Mouse (Mus musculus): ENCODE measurements around the gene Xrcc2. TPM values are rescaled to one million over a fixed set of nuclear protein-coding genes. Genes with fewer than 3 reads are reported as not detected.
"Not testable (repeated sequence)": the region's sequence is repeated elsewhere in the genome, so short reads cannot be mapped to it uniquely, and the experiment has no call there.

Gene Xrcc2
- total RNA-seq (2021) = 1 to 10 TPM; 5.1 to 7.5 TPM
- long read RNA-seq, experiment 1, partial matches to known transcripts = 1 of 3 reads
- long read RNA-seq, experiment 1, other reads (novel, unspliced or antisense) = 0 of 3 reads
- long read RNA-seq, experiment 2, transcript Xrcc2-201 (3 exons, 3,247 nt) = major isoform, 7 of 8 reads
- long read RNA-seq, experiment 2, partial matches to known transcripts = 0 of 8 reads
- long read RNA-seq, experiment 2, other reads (novel, unspliced or antisense) = 1 of 8 reads

GRCm38 (mm10) chr5:25705567-25706349 is at the start of gene Xrcc2:
Gene Xrcc2 (minus strand): TSS chr5:25705825.
- DNase-seq = peak; percentile 97

DNA sequence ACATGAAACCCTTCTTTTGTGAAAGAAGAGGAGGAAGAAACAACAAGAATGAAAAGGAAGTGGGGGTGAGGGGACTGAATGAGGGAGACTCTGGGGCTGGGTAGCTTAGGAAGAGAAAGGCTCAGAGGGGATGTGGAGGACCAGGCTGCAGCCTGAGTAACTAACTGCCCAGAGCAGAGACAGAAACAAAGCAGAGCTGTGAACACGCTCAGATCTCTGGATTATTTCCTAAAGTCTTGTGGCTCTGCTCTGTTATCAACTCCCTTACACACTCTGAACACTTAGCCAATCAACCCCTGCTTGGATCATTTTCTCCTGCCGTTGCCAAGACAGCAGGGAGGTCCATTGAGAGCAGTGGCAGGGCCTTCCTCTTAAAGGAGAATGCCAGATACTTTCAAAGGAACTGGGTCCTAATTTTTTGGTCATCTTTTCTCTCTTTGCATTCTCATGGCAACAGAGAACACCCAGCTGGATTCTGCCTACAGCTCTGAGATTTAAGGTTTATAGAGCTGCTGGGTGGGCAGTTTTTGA is 48.7 kb upstream of the Xrcc2 start:
- peak; percentile 51 for DNase-seq

DNA sequence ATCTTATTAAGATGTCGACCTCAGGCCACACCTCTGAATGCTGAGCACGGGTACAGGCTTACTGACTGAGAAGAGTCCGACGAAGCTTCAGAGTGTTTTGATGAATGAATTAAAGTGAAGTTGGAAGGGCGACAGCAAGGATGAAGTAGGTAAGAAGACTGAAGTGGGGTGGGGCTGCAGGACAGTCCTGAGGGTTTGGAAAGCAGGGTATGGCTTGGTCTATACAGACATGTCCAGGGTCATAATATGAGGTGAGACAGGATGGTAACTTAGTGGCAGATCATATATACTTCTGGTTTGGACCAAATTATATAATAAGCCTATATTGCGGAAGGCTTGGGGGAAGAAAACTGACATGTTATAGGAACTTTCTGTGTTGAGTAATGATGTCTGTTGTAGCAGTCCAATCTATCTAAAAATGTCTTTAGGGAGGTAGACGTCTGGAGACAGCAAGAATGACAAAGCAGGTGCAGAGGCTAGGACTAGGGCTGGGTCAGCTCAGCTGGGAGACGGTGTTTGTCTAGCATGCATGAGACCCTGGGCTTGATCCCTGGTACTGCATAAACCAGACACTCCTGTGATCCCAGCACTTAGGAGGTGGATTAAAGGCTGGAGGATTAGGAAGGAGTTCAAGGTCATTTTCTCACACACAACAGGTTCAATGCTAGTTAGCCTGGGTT is 48.1 kb upstream of the Xrcc2 start:
- no peak for DNase-seq

GRCm38 (mm10) chr5:25752862-25753261 is 47.2 kb upstream of the Xrcc2 start:
- peak; percentile 50 for DNase-seq

GRCm38 (mm10) chr5:25751552-25751951 is 45.9 kb upstream of the Xrcc2 start:
- peak; percentile 70 for DNase-seq

DNA sequence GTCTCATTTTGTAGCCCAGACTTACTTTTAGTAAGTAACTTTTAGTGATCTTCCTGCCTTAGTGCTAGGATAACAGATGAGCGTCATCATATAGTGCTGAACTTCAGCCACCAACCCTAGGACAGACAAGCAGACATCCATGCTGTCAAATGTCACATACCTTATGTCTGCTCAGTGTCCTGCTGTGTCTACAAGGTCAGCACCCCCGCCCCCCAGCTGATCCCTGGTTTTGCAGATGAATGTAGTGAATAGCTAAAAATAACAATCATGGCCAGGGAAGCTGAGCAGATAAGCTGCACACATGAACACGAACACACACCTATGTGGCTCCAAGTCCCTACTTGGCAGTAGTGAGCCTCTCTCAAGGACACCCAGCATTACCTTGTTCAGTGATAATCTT is 43.0 kb upstream of the Xrcc2 start:
- no peak for DNase-seq

DNA sequence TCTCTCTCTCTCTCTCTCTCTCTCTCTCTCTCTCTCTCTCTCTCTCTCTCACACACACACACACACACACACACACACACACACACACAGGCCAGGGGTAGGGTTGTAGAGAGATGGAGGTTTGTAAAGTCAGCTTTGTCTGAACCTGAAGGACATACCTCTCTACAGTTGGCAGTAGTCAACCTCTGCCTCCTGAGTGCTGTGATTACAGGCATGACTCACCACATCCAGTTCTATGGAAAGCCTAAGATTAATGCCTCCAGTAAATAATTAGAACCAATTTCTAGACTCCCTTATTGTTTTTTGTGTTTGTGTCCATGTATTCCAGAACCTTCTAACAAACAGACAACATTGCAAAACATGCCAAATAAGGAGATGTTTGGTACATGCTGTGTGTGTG is 42.3 kb upstream of the Xrcc2 start:
- DNase-seq = no peak

DNA sequence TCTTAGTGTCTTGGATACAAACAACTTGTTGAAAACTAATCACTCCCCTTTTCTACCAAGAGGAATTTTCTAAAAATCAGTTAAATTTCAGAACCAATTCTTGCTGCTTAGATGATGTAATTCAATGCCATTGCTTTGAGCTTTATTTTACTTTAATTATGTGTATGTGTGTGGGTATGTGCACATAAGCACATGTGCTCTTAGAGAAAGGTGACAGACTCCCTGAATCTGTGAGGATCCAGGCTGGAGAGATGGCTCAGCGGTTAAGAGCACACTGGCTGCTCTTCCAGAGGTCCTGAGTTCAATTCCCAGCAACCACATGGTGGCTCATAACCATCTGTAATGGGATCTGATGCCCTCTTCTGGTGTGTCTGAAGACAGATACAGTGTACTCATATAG is 33.3 kb upstream of the Xrcc2 start:
- not testable (repeated sequence) for DNase-seq

GRCm38 (mm10) chr5:25738448-25738847 is 32.8 kb upstream of the Xrcc2 start:
- DNase-seq = no peak

GRCm38 (mm10) chr5:25735861-25736260 is 30.2 kb upstream of the Xrcc2 start:
- no peak for DNase-seq

DNA sequence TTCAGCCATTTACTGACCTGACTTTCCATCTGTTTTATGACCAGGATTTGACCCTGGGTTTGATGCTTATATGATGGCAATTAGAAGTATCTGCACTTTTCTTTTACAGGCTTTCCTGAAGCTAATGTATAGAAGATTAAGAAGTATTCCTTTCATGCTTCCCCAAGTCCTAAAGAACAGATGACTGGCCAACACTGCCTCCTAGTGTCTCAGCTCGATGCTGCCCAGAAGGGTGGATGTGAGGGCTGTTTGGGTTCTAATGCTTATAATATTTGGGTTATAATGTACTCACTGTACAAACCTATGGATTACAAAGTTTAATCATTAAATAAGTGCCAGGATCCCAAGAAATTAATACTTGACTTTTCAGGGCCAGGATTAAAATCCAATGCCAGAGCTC is 28.7 kb upstream of the Xrcc2 start:
- peak; percentile 76 for DNase-seq

- no peak for DNase-seq
Measured at GRCm38 (mm10) chr5:25724134-25724675, 18.6 kb upstream of the Xrcc2 start.

DNA sequence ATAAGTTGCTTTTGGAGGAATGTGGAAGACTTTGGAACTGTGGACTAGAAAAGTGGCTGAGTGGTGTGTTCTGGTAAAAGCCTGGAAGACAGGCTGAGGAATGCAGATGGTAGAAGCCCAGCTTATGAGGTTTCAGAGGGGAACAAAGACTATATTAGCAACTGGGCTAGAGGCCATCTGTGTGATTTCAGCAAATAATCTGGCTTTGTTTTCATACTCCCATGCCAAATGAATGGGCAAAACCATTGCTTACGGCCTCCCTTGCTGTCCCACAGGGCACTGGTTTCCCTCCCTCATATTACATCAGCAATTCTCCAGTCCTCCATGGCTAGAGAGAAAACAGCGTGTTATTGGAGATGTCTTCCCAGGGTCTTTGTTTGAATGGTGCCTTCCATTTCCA is 17.4 kb upstream of the Xrcc2 start:
- peak; percentile 47 for DNase-seq

DNA sequence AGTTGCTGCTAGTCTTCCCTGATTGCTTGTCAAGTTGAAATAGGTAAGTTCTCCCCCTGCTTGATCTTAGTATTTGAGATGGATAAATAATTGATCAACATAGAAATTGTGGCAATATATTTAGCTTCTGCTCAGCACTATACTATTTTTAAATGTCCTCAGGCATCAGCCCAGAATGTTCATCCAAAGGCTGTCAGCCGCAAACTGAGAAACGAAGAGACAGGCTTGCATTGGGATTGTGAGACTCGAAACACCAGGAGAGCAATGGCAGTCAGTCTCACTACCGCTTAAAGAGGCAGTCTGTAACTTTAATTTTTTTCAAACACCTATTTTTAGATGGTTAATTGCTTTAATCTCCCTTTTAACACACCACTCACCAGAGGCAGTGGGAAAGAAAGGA is 13.8 kb upstream of the Xrcc2 start:
- no peak for DNase-seq

DNA sequence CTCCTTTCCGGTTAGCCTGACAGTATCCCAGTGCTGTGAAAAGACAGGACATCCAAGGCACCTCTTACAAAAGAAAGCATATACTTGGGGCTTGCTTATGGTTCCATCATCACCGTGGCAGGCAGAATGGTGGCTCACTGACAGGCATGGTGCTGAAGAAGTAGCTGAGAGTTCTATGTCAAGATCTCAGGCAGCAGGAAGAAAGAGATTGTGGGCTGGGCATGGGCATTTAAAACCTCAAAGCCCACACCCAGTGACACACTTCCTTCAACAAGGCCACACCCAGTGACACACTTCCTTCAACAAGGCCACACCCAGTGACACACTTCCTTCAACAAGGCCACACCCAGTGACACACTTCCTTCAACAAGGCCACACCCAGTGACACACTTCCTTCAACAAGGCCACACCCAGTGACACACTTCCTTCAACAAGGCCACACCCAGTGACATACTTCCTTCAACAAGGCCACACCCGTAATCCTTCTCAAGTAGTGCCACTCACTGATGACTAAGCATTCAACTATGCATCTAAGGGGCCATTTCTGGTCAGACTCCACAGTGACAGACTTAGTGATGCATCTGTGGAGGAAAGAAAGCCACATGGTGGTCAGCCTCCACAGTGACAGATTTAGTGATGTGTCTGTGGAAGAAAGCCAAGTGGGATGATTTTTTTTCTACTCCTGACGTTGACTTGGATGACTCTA is 7.5 kb upstream of the Xrcc2 start:
- not testable (repeated sequence) for DNase-seq

GRCm38 (mm10) chr5:25704702-25705566 is 691 bp downstream of the Xrcc2 start:
- DNase-seq = no peak

- no peak for DNase-seq
Measured at GRCm38 (mm10) chr5:25697941-25698340, 7.7 kb downstream of the Xrcc2 start.

DNA sequence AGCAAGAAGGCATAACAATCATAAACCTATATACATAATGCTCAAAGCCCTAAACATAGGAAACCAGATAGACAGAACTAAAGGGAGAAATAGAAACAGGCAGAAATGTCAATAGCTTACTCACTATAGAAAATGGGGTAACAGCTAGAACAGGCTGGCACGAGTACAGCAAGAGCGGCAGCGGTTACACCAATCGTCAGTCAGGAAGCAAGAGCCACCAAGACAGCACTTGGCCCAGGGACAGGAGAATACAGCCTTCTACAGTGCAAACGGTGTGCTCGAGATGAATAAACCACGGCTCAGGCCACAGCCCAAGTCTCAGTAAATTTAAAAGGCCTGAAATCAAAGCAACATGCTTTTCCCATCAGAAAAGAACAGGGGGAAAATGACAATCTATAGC is 9.4 kb downstream of the Xrcc2 start:
- peak; percentile 23 for DNase-seq

DNA sequence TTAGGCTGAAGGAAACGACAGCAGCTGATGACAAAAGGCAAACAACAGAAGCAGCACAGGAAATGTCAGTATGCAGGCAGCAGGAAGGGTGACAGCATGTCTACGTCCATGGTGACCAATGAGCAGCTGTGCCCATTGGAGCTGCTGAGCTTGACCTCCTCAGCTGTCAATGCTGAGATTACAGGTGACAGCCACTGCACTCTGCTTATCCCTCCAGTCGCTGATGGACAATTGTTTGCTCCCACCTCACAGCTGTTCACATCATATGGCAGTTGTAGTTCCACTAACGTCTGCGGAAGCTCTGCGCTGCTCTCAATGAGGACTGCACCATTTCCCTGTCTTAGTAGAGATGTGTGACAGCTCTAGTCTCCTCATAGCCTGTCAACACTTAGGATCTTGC is 9.8 kb downstream of the Xrcc2 start:
- DNase-seq = no peak

DNA sequence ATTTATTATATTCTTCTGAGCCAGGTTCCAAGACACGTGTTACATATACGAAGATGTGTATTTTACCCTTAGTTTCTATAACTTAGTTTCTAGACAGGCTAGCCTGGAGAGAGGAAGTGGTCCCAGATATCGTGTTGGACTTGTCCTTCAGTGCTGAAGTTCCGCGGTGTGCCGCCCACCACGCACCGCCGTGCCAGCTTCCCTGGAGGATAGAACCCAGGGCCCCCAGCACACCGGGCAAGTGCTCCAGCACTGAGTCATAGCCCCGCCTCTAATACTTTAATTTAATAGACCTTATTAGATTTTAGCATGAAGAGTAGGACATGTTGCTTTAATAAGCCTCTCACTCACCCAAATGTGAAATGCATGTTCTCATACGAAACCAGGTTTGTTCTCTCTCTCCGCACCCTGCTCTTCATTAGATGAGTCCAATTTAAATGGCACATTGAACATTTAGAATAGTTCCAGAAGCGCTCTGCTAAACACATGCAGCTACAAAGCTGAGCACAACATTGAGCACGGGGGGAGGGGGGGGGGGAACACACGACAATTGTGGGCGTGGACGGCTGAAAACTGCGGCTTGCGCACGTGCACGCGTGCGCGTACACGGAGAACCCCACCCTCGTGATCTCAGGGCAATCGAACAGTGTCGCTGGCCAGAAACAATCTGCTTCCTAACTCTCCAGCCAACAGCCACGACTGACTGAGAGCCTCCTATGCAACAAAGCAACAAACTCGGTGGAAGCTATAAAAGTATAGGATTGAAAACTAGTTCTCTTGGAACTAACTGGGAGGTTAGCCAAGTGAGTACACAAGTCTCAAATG is 33.7 kb downstream of the Xrcc2 start:
- peak; percentile 17 for DNase-seq
